Mouse (Mus musculus): Measurements from ENCODE around the gene Plxnd1.

Plxnd1 gene

GRCm38 (mm10) chr6:115999227-115999626 is 4.4 kb upstream of the Plxnd1 start:
- no peak for DNase-seq (ENCODE audit: low spot score in 2 of 2)

- no peak for DNase-seq (ENCODE audit: low spot score in 2 of 2)
These were observed 4.0 kb upstream of the Plxnd1 start for GRCm38 (mm10) chr6:115998758-115999157.

GRCm38 (mm10) chr6:115997726-115998311 is 3.0 kb upstream of the Plxnd1 start:
- DNase-seq (ENCODE audit: low spot score in 2 of 2), result no peak

- DNase-seq (ENCODE audit: low spot score in 2 of 2), result no peak
These were observed 1.5 kb upstream of the Plxnd1 start for GRCm38 (mm10) chr6:115996171-115996851.

GRCm38 (mm10) chr6:115995531-115995941 is 731 bp upstream of the Plxnd1 start:
- no peak for DNase-seq (ENCODE audit: low spot score in 2 of 2)

GRCm38 (mm10) chr6:115994146-115994876 is 494 bp downstream of the Plxnd1 start:
- DNase-seq (ENCODE audit: low spot score in 2 of 2), result peak in 1 of 2 experiments; percentile 41

- peak in 1 of 2 experiments; percentile 38 for DNase-seq (ENCODE audit: low spot score in 2 of 2)
These were observed 1.2 kb downstream of the Plxnd1 start for GRCm38 (mm10) chr6:115993463-115994145.

- DNase-seq (ENCODE audit: low spot score in 2 of 2), result no peak
These were observed 1.8 kb downstream of the Plxnd1 start for GRCm38 (mm10) chr6:115992981-115993380.

GRCm38 (mm10) chr6:115991881-115992620 is 2.8 kb downstream of the Plxnd1 start:
- no peak for DNase-seq (ENCODE audit: low spot score in 2 of 2)

- DNase-seq (ENCODE audit: low spot score in 2 of 2), result no peak
These were observed 3.5 kb downstream of the Plxnd1 start for GRCm38 (mm10) chr6:115991108-115991880.

GRCm38 (mm10) chr6:115990479-115990878 is 4.3 kb downstream of the Plxnd1 start:
- DNase-seq (ENCODE audit: low spot score in 2 of 2), result no peak

GRCm38 (mm10) chr6:115990056-115990455 is 4.7 kb downstream of the Plxnd1 start:
- DNase-seq (ENCODE audit: low spot score in 2 of 2), result no peak

- DNase-seq (ENCODE audit: low spot score in 2 of 2), result no peak
These were observed 5.2 kb downstream of the Plxnd1 start for GRCm38 (mm10) chr6:115989607-115990006.

- no peak for DNase-seq (ENCODE audit: low spot score in 2 of 2)
These were observed 5.8 kb downstream of the Plxnd1 start for GRCm38 (mm10) chr6:115989032-115989431.

- DNase-seq (ENCODE audit: low spot score in 2 of 2), result no peak
These were observed 7.6 kb downstream of the Plxnd1 start for GRCm38 (mm10) chr6:115987096-115987747.

GRCm38 (mm10) chr6:115986472-115987095 is 8.2 kb downstream of the Plxnd1 start:
- no peak for DNase-seq (ENCODE audit: low spot score in 2 of 2)

- DNase-seq (ENCODE audit: low spot score in 2 of 2), result no peak
These were observed 9.2 kb downstream of the Plxnd1 start for GRCm38 (mm10) chr6:115985622-115986021.

GRCm38 (mm10) chr6:115984580-115984979 is 10.2 kb downstream of the Plxnd1 start:
- no peak for DNase-seq (ENCODE audit: low spot score in 2 of 2)

GRCm38 (mm10) chr6:115983306-115984038 is 11.3 kb downstream of the Plxnd1 start:
- DNase-seq (ENCODE audit: low spot score in 2 of 2), result no peak
